Mouse (Mus musculus): ENCODE results near the gene Vmn2r42.
"Not testable (repeated sequence)": the region's sequence is repeated elsewhere in the genome, so short reads cannot be mapped to it uniquely, and the experiment has no call there.

Gene Vmn2r42

DNA sequence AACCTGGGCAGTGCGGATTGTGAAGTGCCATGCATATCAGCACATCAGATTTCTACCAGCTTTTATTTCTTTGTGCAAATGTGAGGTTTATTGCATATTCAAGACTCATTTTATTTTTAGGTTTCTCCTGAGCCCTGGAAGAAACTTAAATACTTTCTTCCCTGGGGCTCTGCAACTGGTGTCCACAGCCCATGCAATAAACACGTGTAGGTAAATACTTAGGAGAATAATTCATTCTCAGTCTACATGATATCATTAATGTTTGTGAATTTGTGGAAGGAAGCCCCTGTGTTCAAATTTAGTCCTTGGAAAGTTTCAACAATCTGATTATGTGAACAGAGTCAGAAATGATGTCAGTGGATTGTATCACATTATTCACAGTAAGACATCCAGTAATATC lies at the start of gene Vmn2r42:
Gene Vmn2r42, minus strand, starts transcription at position 101 of the 400 bp plus-strand sequence.
- not testable (repeated sequence) for DNase-seq (ENCODE audit: low spot score in 2 of 2)

DNA sequence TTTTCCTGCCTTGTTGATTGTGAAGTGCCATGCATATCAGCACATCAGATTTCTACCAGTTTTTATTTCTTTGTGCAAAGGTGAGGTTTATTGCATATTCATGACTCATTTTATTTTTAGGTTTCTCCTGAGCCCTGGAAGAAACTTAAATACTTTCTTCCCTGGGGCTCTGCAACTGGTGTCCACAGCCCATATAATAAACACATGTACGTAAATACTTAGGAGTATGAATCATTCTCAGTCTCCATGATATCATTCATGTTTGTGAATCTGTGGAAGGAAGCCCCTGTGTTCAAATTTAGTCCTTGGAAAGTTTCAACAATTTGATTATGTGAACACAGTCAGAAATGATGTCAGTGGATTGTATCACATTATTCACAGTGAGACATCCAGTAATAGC lies 38.6 kb downstream of the Vmn2r42 start, which contains the start of gene Vmn2r41:
Gene Vmn2r41, minus strand, starts transcription at position 101 of the 400 bp plus-strand sequence.
- not testable (repeated sequence) for DNase-seq (ENCODE audit: low spot score in 2 of 2)
